Mouse (Mus musculus) thymus, postnatal 10 days (tissue): ENCODE measurements around the gene Mark1.

Source experiments
- DNase-seq, 2 experiments: peaks; one replicate each; pipeline ENCODE4 v3.0.0; 2021; ENCODE audit warnings: low spot score in 2 of 2

Mark1 gene

DNA sequence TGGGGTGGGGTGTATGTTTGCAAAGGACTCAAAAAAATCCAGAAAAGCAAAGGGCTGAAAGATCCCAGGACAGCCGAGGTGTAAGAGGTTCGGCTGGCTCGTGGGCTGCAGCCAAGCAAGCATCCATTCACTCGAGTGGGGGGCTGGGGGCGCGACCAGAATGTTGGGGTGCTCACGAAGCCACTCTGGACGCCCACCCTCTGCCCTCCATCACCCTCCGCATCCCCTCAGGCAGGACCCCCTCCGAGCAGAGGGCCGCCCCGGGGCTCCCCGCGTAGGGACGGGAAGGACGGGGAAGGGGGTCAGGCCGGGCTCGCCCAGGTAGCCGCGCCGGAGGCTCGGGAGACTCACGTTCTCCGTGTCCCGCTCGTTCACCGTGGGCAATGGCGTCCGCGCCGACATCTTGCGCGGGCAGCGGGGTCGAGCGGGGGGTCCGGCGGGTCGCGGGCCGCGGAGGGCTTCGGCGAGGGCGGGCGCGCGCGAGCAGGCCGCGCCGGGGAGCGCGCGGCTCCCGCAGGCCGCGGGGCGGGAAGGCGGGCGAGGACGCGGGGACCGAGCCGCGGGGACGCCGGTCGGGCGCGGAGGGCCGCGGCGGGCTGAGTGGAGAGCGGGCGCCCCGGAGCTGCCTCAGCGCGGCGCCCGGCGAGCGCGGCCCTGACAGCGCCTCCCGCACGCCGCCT, at the start of gene Mark1:
Gene Mark1, minus strand, starts transcription at position 500 of the 680 bp plus-strand sequence.
- no peak for DNase-seq

- no peak for DNase-seq
These were observed 48.3 kb upstream of the Mark1 start for GRCm38 (mm10) chr1:185047516-185048247.

DNA sequence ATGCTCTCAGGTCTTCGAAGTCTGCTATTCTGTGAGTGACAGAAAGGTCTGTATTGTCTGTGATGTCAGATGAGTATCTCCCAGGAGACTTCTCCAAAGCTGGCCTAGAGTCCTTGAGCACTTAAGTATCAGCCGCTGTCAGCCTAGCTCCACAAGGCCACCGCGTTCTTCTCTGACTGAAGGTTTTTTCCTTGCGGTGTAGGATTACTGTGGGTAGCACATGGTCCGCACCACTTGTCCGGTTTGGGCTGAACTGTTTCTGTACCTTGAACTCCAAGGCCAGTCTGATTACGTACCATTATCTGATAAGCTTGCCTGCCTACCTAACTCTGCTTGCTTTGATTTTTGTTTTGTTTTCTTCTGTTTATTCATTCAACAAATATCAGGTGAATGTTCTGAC, 47.1 kb upstream of the Mark1 start:
- no peak for DNase-seq

- DNase-seq, result no peak
These were observed 38.9 kb upstream of the Mark1 start for GRCm38 (mm10) chr1:185038183-185038686.

GRCm38 (mm10) chr1:185030565-185030964, 31.2 kb upstream of the Mark1 start:
- no peak for DNase-seq

DNA sequence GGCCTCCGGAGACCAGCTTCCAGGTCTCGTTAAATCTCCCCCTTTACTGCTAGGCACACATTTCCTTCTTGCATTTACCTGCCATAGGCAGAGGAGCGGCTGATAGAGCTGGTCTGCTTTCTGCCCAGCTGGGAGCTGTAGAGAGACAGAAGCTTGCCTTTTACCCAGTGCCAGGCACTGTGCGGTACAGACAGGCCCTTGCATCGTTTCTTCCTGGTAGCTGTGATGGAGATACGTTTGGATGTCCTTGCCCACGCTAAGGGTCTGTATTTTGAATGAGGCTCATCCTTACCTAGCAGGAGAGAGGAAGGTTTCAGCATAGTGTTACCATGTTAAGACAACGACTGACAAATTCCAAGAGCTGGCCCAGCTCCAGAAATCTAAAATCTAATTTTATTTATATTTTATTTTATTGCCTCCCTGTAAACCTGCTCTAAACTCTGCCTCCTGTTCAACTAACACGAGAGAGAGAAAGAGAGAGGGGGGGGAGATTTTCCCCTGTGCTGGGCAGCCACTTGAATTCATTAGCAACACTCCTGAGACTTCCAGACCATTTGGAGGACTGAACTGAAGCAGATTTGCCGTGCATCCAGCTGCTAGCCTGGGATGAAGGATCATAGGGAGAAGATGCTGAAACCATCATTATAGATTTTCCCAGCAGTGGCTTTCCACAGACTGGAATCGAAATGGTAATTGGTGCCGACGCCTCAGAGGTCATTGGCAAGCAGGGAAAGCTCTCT, 21.2 kb upstream of the Mark1 start:
- DNase-seq, result no peak

- DNase-seq, result no peak
These were observed 13.2 kb upstream of the Mark1 start for GRCm38 (mm10) chr1:185012566-185012965.

- no peak for DNase-seq
These were observed 7.7 kb upstream of the Mark1 start for GRCm38 (mm10) chr1:185007066-185007465.

- no peak for DNase-seq
These were observed 620 bp upstream of the Mark1 start for GRCm38 (mm10) chr1:184999780-185000599.

DNA sequence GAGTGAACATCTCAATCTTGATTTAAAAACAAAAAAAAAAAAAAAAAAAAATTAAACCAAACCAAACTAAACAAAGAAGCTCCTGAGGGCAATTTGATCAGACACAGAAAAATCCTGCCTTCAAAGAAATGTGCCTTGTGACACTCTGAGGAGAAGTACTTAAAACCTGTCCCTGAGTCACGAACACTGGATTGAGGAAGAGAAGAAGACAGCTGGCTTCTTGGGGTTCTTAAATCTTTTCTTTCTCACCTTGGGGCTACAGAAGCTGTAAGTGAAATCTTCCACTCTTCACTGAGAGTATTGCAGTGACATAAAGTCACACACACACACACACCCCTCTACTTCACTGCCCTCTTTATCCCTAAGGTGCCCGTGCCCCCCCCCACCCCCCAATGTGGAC, 739 bp downstream of the Mark1 start:
- no peak for DNase-seq

GRCm38 (mm10) chr1:184998161-184998560, 1.2 kb downstream of the Mark1 start:
- no peak for DNase-seq

GRCm38 (mm10) chr1:184997466-184997865, 1.9 kb downstream of the Mark1 start:
- no peak for DNase-seq

GRCm38 (mm10) chr1:184995335-184995734, 4.0 kb downstream of the Mark1 start:
- no peak for DNase-seq

- DNase-seq, result no peak
These were observed 8.2 kb downstream of the Mark1 start for GRCm38 (mm10) chr1:184991191-184991590.

GRCm38 (mm10) chr1:184986748-184987147, 12.6 kb downstream of the Mark1 start:
- no peak for DNase-seq

GRCm38 (mm10) chr1:184984723-184985122, 14.6 kb downstream of the Mark1 start:
- DNase-seq, result no peak

- DNase-seq, result no peak
These were observed 15.6 kb downstream of the Mark1 start for GRCm38 (mm10) chr1:184983751-184984150.

DNA sequence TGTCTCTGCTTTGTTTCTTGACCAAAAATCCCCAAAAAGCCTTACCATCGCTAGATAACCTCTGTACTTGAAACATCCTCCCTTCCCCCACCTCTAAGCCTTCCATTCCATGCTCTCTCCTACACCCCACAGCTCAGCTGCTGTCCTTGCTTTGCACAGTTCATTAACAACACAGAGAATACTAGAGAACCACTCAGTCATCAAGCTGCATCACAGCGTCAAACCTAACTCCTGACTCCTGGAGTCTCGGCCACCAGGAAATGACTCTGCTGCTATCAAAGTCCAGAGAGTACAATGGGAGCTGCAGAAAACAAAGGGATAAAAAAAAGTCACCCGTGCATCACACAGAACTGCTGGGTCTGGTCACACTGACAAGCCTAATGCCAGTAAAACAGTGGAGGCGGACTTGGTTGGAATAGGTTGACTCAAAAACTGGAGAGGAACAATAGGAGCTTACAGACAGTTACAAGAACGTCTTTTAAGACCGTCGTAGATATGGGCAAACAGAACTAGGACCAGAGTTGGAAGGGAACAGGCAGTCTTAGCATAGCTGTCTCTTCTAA, 27.1 kb downstream of the Mark1 start:
- no peak for DNase-seq

DNA sequence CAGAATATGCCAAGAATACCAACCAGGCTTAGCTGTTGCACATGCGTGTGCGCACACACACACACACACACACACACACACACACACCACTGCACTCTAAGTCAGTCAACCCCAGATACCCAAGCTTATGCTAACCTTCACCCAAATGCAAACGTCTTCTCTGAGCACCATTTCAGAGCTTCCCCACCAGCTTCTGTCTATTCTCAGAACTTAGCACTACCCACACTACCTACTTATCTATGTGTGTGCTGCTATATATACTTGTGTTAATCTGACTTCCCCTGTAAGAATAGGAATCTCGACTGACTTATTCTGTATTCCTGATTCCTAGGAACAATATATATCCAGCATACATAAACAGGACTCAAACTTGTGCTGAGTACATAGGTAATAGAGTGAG, 30.0 kb downstream of the Mark1 start:
- no peak for DNase-seq

- peak in 1 of 2 experiments; percentile 12 for DNase-seq
These were observed 33.5 kb downstream of the Mark1 start for GRCm38 (mm10) chr1:184965682-184966360.
